Mouse (Mus musculus): ENCODE data around the gene Fam193b.

Gene Fam193b

DNA sequence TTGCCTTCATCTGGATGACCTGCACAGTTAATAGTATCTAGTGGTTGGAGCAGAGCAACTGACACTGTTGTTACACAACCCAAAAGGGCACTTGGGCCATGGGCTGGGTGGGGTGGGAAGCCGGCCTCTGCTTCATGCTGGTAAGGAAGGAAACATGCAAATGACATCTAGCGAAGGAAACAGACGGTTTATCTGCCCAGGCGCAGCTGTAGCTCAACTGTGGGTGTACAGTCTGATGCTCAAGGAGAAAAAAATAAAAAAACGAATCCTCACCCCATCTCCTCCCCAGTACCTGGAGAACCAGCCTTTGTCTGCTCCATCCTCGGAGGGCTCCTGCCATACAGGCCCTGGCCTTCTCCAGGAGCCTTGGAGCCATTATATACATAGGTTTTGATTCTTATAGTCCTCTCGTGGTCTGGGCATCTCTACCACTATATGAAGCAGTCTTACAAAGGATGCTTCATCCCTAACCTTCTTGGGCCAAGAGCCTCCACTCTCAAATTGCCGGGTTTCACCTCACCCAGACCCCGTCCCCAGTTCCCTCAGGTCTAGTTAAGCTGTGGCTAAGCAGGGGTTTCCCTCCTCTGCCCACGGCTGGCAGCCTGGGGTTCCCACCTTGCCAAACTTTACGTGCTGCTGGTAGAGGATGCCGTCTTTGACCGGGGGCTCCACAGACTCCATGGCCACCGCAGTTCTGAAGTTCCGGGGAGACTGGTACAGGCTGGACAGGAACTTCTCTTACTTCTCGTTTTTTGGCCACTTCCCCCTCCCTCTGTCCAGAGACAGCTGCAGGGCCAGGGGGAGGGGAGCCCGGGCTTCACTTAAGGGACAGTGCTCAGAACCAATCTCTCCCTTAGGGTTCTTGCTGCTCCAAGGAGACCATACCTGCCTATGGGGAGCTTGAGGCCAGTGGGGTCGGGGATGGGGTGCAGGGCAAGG is 42.8 kb downstream of the Fam193b start:
- DNase-seq (ENCODE audit: low spot score), result no peak

DNA sequence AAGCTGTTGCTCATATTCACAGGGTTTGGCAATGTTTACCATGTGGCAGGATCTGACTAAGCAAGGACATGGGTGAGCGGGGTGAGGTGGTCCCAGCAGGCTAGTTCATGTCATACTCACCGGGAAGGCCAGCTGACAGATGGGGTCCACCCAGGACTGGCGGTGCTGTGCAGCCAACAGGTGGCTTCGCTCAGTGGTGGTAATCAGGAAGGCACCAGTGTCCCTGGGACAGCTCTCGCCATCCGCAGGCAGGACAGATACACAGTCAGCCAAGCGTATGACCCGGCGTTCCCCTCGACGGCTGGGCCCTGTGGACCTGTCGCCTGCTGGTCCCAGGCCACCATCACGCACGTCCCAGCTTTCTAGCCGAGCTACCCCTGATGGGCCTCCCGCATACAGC is 43.7 kb downstream of the Fam193b start:
- DNase-seq (ENCODE audit: low spot score), result no peak

- DNase-seq (ENCODE audit: low spot score), result no peak
Observed at GRCm38 (mm10) chr13:55525733-55526553, 45.0 kb downstream of the Fam193b start.

DNA sequence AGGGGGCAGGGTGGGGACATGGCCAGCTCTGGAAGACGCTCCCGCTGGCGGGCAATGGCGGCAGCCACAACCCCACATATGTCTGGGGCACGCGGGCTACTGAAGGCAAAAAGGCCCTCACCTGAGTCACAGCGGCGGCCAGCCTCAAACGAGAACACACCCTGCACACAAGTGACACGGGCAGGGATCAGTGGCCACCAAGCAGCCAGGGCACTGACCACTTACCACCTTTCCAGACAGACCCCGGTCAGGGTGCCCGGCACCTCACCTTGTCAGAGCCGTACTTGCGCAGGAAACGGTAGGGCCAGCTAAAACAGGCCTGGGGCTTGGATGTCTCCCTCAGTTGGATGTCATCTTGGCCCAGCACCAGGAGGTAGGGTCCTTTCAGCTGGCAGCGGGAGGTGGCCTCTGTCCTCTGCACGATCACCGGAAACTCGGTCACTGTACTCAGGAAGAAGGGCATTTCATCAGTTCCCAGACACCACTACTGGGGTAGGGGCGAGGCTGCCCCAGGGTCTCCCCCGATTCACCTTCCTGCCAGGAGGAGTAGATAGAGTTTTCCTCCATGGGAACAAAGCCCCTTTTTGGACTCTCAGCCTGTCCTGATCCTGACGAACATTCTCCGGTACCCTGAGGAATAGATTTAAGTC is 46.8 kb downstream of the Fam193b start:
- no peak for DNase-seq (ENCODE audit: low spot score)

GRCm38 (mm10) chr13:55523278-55523677 is 47.6 kb downstream of the Fam193b start:
- no peak for DNase-seq (ENCODE audit: low spot score)

- DNase-seq (ENCODE audit: low spot score), result no peak
Observed at GRCm38 (mm10) chr13:55522730-55523129, 48.2 kb downstream of the Fam193b start.

GRCm38 (mm10) chr13:55519606-55520005 is 51.3 kb downstream of the Fam193b start:
- DNase-seq (ENCODE audit: low spot score), result no peak

DNA sequence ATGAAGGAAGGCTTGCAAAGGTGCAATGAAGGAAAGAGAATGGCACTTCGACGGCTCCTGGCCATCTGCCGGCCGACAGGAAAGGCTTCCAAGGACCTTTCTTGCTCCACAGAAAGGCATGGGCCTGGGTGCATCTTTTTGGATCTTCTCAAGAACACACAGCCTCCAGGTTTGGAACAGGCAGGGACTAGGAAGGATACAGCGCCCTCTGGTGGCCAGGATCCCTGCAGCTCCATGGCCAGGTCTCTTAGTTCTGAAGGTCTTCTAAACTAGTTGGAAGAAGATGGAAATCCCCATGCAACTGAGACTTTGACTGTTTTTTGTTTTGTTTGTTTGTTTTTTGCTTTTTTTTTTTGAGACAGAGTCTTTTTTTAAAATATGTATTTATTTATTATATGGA is 54.0 kb downstream of the Fam193b start:
- DNase-seq (ENCODE audit: low spot score), result peak; percentile 82

DNA sequence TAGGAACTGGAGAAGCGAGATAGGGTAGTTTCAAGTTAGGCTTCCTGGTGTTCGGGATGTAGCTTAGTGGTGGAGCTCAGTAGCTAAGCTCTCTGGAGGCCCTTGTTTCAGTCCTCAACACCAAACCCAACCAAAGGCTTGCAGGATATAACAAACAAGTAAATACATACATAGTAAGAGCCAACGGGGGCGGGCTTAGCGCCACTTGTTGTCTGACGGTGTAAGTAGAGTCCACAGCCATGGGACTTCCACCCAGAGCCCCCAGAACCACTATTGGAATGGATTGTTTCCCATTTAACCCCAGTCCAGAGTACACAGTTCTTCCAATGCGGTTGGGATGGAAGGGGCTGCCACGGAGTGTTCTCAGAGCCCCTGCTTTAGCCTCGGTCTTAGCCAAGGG is 57.1 kb downstream of the Fam193b start:
- DNase-seq (ENCODE audit: low spot score), result no peak

DNA sequence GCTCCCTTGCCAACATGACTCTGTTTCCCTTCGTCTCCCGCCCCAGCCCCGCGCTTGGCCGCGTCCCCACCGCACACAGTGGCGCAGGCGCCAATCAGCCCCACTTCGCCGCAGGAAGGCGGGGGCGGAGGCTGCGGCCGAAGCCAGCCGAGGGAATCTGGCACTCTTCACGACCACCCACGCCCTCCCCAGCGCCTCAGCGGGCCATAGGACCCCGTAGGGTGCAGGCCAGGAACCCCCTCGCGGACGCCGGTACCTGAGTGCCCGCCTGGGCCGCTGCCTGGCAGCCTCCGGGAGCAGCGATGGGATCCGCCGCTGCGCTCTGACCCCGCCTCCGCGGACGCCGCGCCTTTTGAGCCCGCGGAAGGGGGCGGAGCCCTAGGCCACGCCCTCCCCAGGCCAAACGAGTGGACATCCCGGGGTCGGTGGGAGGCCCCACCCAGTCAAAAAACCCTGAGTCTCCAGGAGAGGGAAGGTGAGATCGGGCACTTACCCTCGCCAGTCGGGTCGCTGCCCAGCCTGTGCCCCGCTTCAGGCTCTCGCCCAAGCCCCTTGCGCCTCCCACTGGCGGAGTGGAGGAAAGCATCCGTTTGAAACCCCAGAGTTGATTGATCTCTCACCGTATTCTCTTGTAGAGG is 57.7 kb downstream of the Fam193b start, which contains the start of gene Pdlim7:
Gene Pdlim7 (minus strand): TSS at position 566 of the 638 bp plus-strand sequence.
- peak; percentile 95 for DNase-seq (ENCODE audit: low spot score)

DNA sequence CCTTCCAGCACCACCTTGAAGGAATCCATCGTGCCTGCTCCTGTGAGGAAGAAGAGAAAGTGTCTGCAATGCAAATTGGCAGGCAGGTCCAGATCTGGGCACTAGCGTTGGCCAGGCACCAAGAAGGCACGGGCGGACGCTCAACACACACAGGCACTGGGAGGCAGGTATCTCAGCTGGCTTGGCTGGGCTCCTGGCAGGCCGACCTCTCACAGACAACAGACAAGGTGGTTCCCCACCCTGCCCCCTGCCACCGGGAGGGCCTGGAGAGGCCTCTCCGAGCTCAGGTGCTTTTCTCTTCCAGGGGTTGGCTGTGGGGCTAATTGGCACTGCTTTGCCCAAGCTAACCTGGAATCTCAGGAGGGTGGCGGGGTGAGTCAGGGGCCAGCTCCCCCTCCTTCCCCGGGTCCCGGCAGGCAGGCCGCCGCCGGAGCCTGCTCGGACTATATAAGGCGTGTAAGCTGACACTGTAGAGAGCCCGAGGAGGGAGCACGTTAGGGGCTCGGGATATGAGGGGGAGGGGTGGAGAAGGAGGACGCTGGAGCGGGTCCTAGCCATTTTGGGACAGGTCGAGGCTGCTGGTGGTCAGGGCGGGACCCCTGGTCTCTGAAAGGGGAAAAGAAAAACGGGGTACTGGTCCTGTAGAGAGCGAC is 58.4 kb downstream of the Fam193b start:
- peak; percentile 49 for DNase-seq (ENCODE audit: low spot score)

DNA sequence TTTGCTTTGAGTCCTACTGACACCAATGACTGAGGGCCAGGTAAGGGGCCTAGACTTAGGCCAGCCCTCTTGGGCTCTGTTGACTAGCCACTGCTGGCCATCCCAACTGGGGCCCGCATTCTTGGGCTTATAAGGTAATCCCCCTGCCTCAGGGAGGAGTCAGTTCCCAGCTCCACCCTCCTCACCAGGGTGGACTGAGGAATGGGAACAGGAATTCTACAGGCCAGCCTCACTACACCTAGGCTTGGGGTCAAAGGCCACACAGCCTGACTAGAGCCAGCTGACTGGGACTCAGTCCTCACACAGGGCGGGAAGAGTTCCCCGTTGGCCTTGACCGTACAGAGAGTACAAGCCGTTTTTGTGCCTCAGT is 59.4 kb downstream of the Fam193b start:
- DNase-seq (ENCODE audit: low spot score), result no peak

DNA sequence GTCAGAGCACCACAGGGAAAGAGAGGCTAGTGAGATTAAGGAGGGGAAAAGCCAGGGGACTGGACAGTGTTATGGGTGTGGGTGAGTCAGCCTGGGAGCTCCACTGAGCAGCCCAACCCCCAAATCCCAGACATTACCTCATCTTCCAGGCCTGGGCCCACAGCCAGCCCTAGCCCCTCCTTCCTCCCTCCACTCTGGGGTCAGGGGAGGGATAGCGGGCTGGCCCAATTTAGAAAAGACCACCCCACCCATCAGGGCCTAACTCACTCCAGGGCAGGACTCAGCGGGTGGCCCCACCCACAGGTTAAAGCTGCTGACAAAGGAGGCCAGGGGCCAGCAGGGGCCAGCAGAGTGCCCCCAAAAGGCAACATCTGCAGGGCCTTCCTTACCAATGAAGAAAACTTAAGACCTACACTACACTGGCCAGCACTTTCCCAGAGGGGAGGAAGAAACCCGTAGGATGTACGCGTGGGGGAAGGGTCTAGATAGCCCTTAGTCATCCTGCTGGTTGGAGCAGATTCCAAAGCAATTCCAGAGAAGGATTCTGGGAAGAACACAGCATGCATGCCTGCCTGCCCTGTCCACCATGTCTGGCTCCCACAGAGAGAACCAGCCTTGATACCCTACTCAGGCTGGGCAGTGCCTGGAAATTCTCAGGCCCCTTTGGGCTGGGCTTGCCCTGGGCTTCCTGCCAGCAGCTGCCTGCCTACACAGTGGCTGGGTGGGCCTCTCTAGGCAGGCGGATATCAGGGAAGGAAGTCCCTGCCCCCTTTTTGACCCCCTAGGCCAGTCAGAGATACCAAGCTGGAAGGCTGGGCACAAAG is 60.0 kb downstream of the Fam193b start:
- DNase-seq (ENCODE audit: low spot score), result peak; percentile 71

- no peak for DNase-seq (ENCODE audit: low spot score)
Observed at GRCm38 (mm10) chr13:55510332-55510667, 60.6 kb downstream of the Fam193b start.

- no peak for DNase-seq (ENCODE audit: low spot score)
Observed at GRCm38 (mm10) chr13:55508531-55508930, 62.4 kb downstream of the Fam193b start.

GRCm38 (mm10) chr13:55507877-55508276 is 63.0 kb downstream of the Fam193b start:
- DNase-seq (ENCODE audit: low spot score), result no peak

- no peak for DNase-seq (ENCODE audit: low spot score)
Observed at GRCm38 (mm10) chr13:55506697-55507096, 64.2 kb downstream of the Fam193b start.

DNA sequence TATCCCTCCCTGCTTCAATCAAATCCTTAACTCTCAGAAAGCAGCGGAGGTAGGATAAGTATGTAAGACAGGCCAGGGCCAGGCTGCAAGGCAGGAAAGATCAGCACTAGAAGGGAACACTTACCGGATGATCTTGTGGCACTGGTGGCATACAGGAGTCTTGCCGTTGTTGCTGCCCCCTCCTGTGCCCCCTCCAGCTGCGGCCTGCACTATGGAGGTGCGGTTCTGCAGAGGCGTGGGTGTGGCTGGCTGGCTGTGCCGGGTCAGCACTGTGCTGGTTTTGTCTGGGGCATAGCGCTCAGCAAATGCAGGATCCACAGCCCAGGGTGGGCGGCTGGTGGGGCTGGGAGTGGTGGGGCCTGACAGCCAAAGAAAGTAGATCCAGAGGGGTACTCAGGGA is 65.1 kb downstream of the Fam193b start:
- DNase-seq (ENCODE audit: low spot score), result no peak

GRCm38 (mm10) chr13:55504390-55504789 is 66.5 kb downstream of the Fam193b start:
- DNase-seq (ENCODE audit: low spot score), result no peak

DNA sequence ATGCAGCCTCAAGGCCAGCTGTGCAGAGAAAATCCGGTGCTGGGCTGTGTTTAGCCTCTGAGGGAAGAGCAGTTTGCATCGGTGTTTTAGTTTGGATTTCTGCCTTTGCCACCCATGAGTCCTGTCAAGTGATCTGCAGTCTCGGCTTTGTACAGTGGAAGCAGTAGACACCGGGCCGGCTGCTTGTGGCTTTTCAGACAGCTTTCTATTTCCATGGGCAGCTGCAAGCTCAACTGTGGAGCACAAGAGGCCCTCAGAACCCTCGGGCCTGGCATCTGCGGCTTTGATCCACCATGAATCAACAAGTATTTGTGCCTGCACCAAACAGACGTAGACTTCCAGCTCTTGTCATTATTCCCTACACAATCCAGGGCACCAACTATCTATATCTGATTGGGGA is 68.5 kb downstream of the Fam193b start:
- no peak for DNase-seq (ENCODE audit: low spot score)

GRCm38 (mm10) chr13:55500575-55500974 is 70.3 kb downstream of the Fam193b start:
- no peak for DNase-seq (ENCODE audit: low spot score)
